Comparison of ENCODE assay signal across 8 mouse cellular contexts in the genomic region with DNA sequence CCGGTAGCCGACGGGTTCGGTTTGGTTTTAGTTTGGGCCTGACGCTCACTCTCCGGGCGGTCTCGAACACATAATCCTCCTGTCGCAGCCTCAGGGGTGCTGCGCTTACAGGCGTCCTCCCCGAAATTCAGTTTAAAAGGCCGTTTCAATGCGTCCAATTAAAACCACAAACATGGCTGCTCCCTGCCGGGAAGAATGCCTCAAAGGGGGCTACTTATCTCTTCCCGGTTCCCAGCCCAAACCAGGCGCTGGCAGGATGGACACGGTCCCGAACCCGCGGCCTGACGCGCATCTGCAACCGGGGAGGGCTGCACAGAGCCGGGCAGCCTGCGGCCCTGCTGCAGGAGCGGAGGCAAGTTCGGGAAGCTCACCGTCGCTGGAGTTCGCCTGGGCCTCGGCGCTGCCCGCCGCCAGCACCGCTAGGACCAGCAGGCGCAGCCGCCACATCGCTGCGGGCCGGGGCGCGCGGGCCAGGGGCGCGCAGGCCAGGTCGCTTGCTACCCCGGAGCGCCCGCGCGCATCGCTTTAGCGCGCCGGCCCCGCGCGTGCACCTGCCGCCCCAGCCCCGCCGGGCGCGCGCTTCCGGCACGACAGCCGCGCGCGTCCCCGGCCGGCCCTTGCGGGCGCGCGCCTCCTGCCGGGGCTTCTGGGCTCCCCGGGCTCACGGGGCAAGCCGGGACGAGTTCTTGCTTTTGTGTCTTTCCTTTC. TPM values are rescaled to one million over a fixed set of nuclear protein-coding genes. Genes with fewer than 3 reads are reported as not detected.
DNase-seq lines count a peak whose midpoint lies in the region; ATAC-seq lines count a peak whose summit lies in the region.

No protein-coding gene starts in this region.

- peak overlapping the region; percentile 69 for H3K4me2 ChIP-seq in intestine, embryonic 15.5 days (replicated peaks)

- peaks cover 7% of the 10 kb centered on the region for H3K4me1 ChIP-seq in intestine, embryonic 15.5 days (replicated peaks)
- H3K4me1 ChIP-seq in midbrain, embryonic 10.5 days = peaks cover 21% of the 10 kb centered on the region

- intact Hi-C loops in left cerebral cortex, postnatal 4 days (cut with DNase I) = no loop called here

- ATAC-seq in intestine, embryonic 15.5 days = peak; percentile 96

- peak overlapping the region; percentile 69 for H3K4me3 ChIP-seq in intestine, embryonic 15.5 days (replicated peaks)
- H3K4me3 ChIP-seq in midbrain, embryonic 10.5 days = peak overlapping the region; percentile 70

- no peaks in the 10 kb centered on the region for H3K9me3 ChIP-seq in intestine, embryonic 15.5 days
- no peaks in the 10 kb centered on the region for H3K9me3 ChIP-seq in midbrain, embryonic 10.5 days (replicated peaks)

- H3K27ac ChIP-seq in intestine, embryonic 15.5 days = peak overlapping the region; percentile 80
- H3K27ac ChIP-seq in midbrain, embryonic 10.5 days (replicated peaks) = peak overlapping the region; percentile 88

- WGBS in intestine, embryonic 15.5 days = 1% methylated on average over 80 of the region's 82 CpGs
- under 1% methylated on average over 80 of the region's 82 CpGs for WGBS in midbrain, embryonic 10.5 days

- no peaks in the 10 kb centered on the region for H3K27me3 ChIP-seq in intestine, embryonic 15.5 days (replicated peaks)
- no peaks in the 10 kb centered on the region for H3K27me3 ChIP-seq in midbrain, embryonic 10.5 days (ENCODE audit: low read depth, poor library complexity, severe bottlenecking)

- H3K9ac ChIP-seq in intestine, embryonic 15.5 days = peak overlapping the region; percentile 71

- peak; percentile 47 for DNase-seq in adrenal gland, adult 8-10 months
- peak; percentile 84 for DNase-seq in embryo, embryonic 9.5 days (ENCODE audit: extremely low spot score)
- peak; percentile 67 to 82 for DNase-seq in gastrocnemius, postnatal 4 days (ENCODE audit: low spot score in 2 of 2)
- peak; percentile 76 for DNase-seq in left cerebral cortex, postnatal 4 days
- peak; percentile 82 for DNase-seq in midbrain, embryonic 10.5 days (ENCODE audit: low spot score)
- DNase-seq in right cerebral cortex, postnatal 36 days (ENCODE audit: low spot score in 2 of 2) = peak; percentile 36 to 43
- DNase-seq in urinary bladder, postnatal 36 days (ENCODE audit: low spot score in 2 of 2) = peak; percentile 59 to 68

- no peaks in the 10 kb centered on the region for H3K36me3 ChIP-seq in intestine, embryonic 15.5 days
- H3K36me3 ChIP-seq in midbrain, embryonic 10.5 days = no peaks in the 10 kb centered on the region

RNA-seq across cellular contexts. Expression of a gene that starts 8.2 kb away (rescaled TPM):
- total RNA-seq in adrenal gland, adult 8-10 months (2022) = 10 to 100 TPM; 59.0 to 79.5 (median 69.0) TPM
- 10 to 100 TPM; 50.4 to 53.9 TPM for total RNA-seq in gastrocnemius, postnatal 4 days (2021)
- 124 and 128 TPM in 2 replicates for polyA plus RNA-seq in intestine, embryonic 15.5 days (2015; fragmentation: Nextera tagmentation; extraction: Ambion mirVana)
- total RNA-seq in left cerebral cortex, postnatal 4 days (2021) = 10 to 100 TPM; 42.6 to 49.1 TPM
- polyA plus RNA-seq in midbrain, embryonic 10.5 days (2016; fragmentation: Nextera tagmentation; extraction: Ambion mirVana) = 132 and 135 TPM in 2 replicates

RNA-seq across cellular contexts. Expression of a gene that starts 8.5 kb away (rescaled TPM):
- total RNA-seq in adrenal gland, adult 8-10 months (2022) = 10 to 100 TPM; 46.1 to 69.9 (median 58.5) TPM
- total RNA-seq in gastrocnemius, postnatal 4 days (2021) = 10 to 100 TPM; 25.0 to 29.1 TPM
- polyA plus RNA-seq in intestine, embryonic 15.5 days (2015; fragmentation: Nextera tagmentation; extraction: Ambion mirVana) = 28.2 and 32.5 TPM in 2 replicates
- 10 to 100 TPM; 30.6 to 32.4 TPM for total RNA-seq in left cerebral cortex, postnatal 4 days (2021)
- 26.0 and 27.1 TPM in 2 replicates for polyA plus RNA-seq in midbrain, embryonic 10.5 days (2016; fragmentation: Nextera tagmentation; extraction: Ambion mirVana)

RNA-seq across cellular contexts. Expression of a gene that starts 56.5 kb away (rescaled TPM):
- 10 to 100 TPM; 30.0 to 55.3 (median 40.2) TPM for total RNA-seq in adrenal gland, adult 8-10 months (2022)
- 10 to 100 TPM; 21.3 to 27.6 TPM for total RNA-seq in gastrocnemius, postnatal 4 days (2021)
- polyA plus RNA-seq in intestine, embryonic 15.5 days (2015; fragmentation: Nextera tagmentation; extraction: Ambion mirVana) = 55.0 and 59.7 TPM in 2 replicates
- total RNA-seq in left cerebral cortex, postnatal 4 days (2021) = 10 to 100 TPM; 34.5 to 37.3 TPM
- 86.0 and 89.6 TPM in 2 replicates for polyA plus RNA-seq in midbrain, embryonic 10.5 days (2016; fragmentation: Nextera tagmentation; extraction: Ambion mirVana)

RNA-seq across cellular contexts. Expression of a gene that starts 57.2 kb away (rescaled TPM):
- 100 to 1,000 TPM in 3 of 4 experiments, 10 to 100 TPM in 1; 96.5 to 112 (median 105) TPM for total RNA-seq in adrenal gland, adult 8-10 months (2022)
- total RNA-seq in gastrocnemius, postnatal 4 days (2021) = 10 to 100 TPM; 52.2 to 52.4 TPM
- polyA plus RNA-seq in intestine, embryonic 15.5 days (2015; fragmentation: Nextera tagmentation; extraction: Ambion mirVana) = 89.5 and 91.2 TPM in 2 replicates
- 10 to 100 TPM; 29.3 to 29.8 TPM for total RNA-seq in left cerebral cortex, postnatal 4 days (2021)
- polyA plus RNA-seq in midbrain, embryonic 10.5 days (2016; fragmentation: Nextera tagmentation; extraction: Ambion mirVana) = 78.6 and 82.2 TPM in 2 replicates

Comparison
In these comparisons a context has a peak if more than half of its experiments do, and no peak if none do; other contexts are left out.
1. Peak in every context shown above with its lines: DNase-seq, ATAC-seq, H3K4me3 ChIP-seq and H3K27ac ChIP-seq.